Mouse (Mus musculus) stomach, embryonic 15.5 days (tissue): Measurements from ENCODE around the gene Lsg1. TPM values are rescaled to one million over a fixed set of nuclear protein-coding genes. Genes with fewer than 3 reads are reported as not detected.

Source experiments
- ATAC-seq: fragments of 200-750 bp; cut with Nextera tagmentation; 2 replicates; pipeline ENCODE4 v1.8.0; 2017; ENCODE audit warnings: low read depth, moderate number of reproducible peaks, moderate TSS enrichment; ENCODE audit not compliant: insufficient read depth, low FRiP score
- H3K27ac ChIP-seq: fragments of 300-500 bp; sonication (generic); 2 replicates; pipeline ENCODE4 v1.5.1; 2015; ENCODE audit warnings: mild to moderate bottlenecking, inconsistent platforms
- H3K27me3 ChIP-seq: fragments of 300-500 bp; sonication (generic); replicated peaks from 2 replicates; pipeline ENCODE4 v1.6.1; 2015; ENCODE audit warnings: inconsistent platforms
- H3K36me3 ChIP-seq: fragments of 300-500 bp; sonication (generic); 2 replicates; pipeline ENCODE4 v1.6.1; 2015; ENCODE audit warnings: inconsistent platforms
- H3K4me1 ChIP-seq: fragments of 300-500 bp; sonication (generic); 2 replicates; pipeline ENCODE4 v1.6.1; 2015; ENCODE audit warnings: inconsistent platforms
- H3K4me2 ChIP-seq: fragments of 300-500 bp; sonication (generic); 2 replicates; pipeline ENCODE4 v1.6.1; 2015; ENCODE audit warnings: mild to moderate bottlenecking, inconsistent platforms
- H3K4me3 ChIP-seq: fragments of 300-500 bp; sonication (generic); replicated peaks from 2 replicates; pipeline ENCODE4 v1.5.1; 2015; ENCODE audit warnings: inconsistent platforms
- H3K9ac ChIP-seq: fragments of 300-500 bp; sonication (generic); 2 replicates; pipeline ENCODE4 v1.6.1; 2015; ENCODE audit warnings: inconsistent platforms
- H3K9me3 ChIP-seq: fragments of 300-500 bp; sonication (generic); 2 replicates; pipeline ENCODE4 v1.6.1; 2016; ENCODE audit warnings: inconsistent platforms
- WGBS: fragments of 180-500 bp; shearing (Covaris S2); methylation state at CpG from one replicate; pipeline ENCODE4 v1.1.7; 2015; 5-methylcytosine and 5-hydroxymethylcytosine counted together
- polyA plus RNA-seq: library from polyadenylated mRNA; unstranded; fragments of >200 nt; fragmentation: Nextera tagmentation; extraction: Ambion mirVana; gene quantifications from 2 replicates; pipeline ENCODE4 v1.2.1, GENCODE M21; 2015

Lsg1 gene
- polyA plus RNA-seq, 1 experiment from 2014 or later = 56.1 TPM

DNA sequence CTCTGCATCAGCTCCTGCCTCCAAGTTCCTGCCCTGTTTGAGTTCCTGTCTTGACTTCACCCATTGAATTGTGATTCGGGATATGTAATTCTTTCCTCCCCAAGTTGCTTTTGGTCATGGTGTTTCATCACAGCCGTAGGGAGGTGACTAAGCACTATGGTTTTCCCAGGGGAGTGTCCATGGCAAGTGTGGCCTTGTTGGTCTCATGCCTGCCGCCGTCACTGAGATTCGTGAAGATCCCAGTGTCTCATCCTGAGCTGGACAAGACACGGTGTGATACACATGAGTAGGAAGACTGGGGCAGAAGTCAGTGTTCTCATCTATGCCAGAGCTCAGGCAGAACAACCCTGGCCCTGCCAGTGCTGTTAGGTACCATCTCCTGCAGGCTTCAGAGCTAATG is 62.9 kb downstream of the Lsg1 start:
- ATAC-seq = no peak
- Histone ChIP-seq H3K4me1 (peaks cover under 1% of the 10 kb centered on the region; the same call in 1 of the 2 replicates), H3K4me2 (no peak overlapping the region), H3K27ac (no peak overlapping the region), H3K27me3 (no peaks in the 10 kb centered on the region), H3K36me3 (0 out of 2 replicates have a peak, but pooled peaks cover 3% of the 10 kb centered on the region), H3K4me3 (no peak overlapping the region), H3K9ac (no peak overlapping the region), H3K9me3 (no peaks in the 10 kb centered on the region)
- 89% methylated on average over 6 of the region's 6 CpGs for WGBS

DNA sequence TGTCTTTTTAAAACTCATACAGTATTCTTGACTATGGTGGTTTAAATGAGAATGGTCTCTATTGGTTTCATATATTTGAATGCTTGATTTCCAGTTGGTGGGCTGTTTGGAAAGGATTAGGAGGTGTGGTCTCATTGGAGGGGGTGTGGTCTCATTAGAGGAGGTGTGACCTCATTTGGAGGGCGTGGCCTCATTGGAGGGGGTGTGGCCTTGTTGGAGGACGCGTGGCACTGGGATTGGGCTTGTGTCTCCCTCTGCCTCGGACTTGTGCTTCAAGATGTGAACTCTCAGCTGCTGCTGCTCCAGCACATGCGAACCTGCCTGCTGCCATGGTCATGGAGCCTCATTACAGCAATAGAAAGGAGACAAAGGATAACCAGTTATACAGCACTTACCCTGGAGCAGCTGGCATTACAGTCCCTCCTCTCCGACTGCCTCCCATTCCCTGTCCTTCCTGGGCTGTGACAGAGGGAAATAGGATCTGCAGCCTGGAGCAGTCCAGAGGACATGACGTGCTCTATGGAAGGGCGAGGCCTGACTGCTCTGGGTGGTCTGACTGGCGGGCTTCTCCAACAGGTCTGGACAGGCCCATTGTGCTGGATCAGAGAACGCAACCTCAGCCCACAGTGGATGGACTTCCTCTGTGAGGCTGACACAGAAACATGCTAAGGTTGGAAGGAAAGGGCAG is 65.0 kb downstream of the Lsg1 start:
- no peak overlapping the region for H3K27ac ChIP-seq
- peaks cover 12% of the 10 kb centered on the region for H3K4me1 ChIP-seq
- no peaks in the 10 kb centered on the region for H3K9me3 ChIP-seq
- no peak overlapping the region for H3K4me3 ChIP-seq
- no peaks in the 10 kb centered on the region for H3K36me3 ChIP-seq
- H3K27me3 ChIP-seq = no peaks in the 10 kb centered on the region
- 70% methylated on average over 10 of the region's 10 CpGs for WGBS
- no peak for ATAC-seq
- H3K9ac ChIP-seq = no peak overlapping the region
- H3K4me2 ChIP-seq = no peak overlapping the region

DNA sequence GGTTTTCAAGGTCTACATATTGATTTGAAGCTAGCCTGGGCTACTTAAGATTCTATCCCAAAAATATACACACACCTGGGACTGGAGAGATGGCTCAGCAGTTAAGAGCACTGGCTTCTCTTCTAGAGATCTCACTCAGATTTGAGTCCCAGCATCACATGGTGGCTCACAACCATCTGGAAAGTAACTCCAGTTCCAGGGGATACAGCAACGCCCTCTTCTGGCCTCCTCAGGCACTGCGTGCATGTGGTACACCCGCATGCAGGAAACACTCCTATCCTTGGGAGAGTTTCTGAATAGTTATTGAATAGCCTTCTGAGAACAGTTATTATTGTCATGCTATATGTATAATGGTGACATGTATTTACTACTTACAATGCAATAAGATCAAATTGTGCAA is 66.2 kb downstream of the Lsg1 start:
- Histone ChIP-seq H3K27me3 (no peaks in the 10 kb centered on the region), H3K36me3 (no peaks in the 10 kb centered on the region), H3K4me3 (no peak overlapping the region), H3K4me2 (no peak overlapping the region), H3K9me3 (no peaks in the 10 kb centered on the region), H3K27ac (no peak overlapping the region), H3K4me1 (peaks cover 12% of the 10 kb centered on the region), H3K9ac (no peak overlapping the region)
- ATAC-seq = no peak
- WGBS = 63% methylated on average over 3 of the region's 3 CpGs

DNA sequence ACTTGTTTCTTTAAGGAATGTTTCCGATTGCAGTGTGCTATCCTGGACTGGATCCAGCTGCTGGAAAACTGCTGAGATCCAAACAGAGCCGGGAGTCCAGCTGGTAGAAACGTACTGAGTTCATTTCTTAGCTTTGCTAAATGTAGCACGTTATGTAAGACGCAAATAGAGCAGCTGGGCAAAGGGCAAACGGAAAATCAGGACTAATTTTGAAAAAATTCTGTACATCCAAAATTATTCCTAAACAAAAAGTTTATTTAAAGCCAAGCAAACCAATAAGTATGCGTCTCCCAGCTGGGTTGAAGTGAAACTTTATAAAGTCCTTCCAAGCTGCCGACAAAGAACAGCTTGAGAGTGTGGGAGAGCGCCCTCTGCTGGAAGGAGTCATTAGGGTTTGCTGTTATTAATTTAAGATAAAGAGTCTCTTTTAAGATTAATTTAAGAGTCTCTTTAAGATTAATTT is 67.0 kb downstream of the Lsg1 start:
- no peak for ATAC-seq
- Histone ChIP-seq H3K27ac (peak overlapping the region; percentile 41; the same call in 1 of the 2 replicates), H3K4me2 (peak overlapping the region; percentile 44), H3K4me3 (peak overlapping the region; percentile 19; the same call in 1 of the 2 replicates), H3K27me3 (no peaks in the 10 kb centered on the region), H3K4me1 (peaks cover 12% of the 10 kb centered on the region), H3K9me3 (no peaks in the 10 kb centered on the region), H3K9ac (no peak overlapping the region), H3K36me3 (no peaks in the 10 kb centered on the region)
- 11% methylated on average over 9 of the region's 9 CpGs for WGBS

DNA sequence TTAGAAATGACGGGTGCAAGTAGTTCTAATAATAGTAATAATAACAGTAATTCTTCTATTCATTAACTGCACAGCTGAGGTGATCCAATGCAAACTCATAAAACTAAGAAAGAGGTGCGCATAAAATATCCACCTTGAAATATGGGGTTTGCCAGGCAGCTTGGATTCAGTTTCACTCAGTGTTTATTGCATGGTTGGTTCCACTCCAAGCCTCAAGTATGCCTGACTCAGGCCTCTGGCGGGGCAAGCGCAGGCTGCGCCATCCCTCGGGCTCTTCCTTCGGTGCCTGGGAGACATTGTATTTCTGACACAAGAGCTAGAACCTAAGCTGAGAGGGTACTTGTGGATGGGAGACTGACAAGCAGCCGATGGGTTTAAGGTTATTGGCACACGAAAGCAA is 68.8 kb downstream of the Lsg1 start:
- Histone ChIP-seq H3K36me3 (no peaks in the 10 kb centered on the region), H3K27ac (no peak overlapping the region), H3K4me1 (peaks cover 12% of the 10 kb centered on the region), H3K4me2 (no peak overlapping the region), H3K27me3 (no peaks in the 10 kb centered on the region), H3K4me3 (no peak overlapping the region), H3K9me3 (no peaks in the 10 kb centered on the region), H3K9ac (no peak overlapping the region)
- ATAC-seq = no peak
- WGBS = 75% methylated on average over 9 of the region's 9 CpGs

DNA sequence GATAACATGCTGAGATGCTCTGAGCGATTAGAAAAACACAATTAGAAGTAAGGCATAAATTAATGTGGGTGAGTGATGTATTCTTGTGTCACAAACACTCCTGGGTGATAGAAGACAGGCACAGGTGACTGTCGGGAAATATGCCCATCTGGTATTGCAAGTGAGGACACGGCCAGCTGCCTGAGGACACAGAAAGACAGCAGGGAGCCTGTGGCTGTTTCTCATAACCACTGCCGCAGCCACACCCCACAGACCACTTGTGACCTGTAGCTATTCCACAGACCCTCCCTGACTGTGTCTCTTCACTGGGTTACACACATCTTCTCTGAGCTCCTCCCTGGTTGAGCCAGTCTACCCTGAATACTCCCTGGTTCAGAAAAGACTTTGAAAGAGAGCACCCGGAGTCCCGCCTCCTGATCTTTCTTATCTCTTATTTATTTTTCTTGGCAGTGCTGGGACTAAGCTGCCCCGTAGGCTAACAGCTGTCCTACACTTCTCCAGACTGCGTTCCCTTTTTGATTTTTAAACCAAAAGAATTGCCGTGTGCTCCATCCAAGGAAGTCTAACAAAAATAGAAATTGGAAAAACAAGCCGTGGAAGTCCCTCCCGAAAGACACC is 69.6 kb downstream of the Lsg1 start:
- 33% methylated on average over 11 of the region's 11 CpGs for WGBS

DNA sequence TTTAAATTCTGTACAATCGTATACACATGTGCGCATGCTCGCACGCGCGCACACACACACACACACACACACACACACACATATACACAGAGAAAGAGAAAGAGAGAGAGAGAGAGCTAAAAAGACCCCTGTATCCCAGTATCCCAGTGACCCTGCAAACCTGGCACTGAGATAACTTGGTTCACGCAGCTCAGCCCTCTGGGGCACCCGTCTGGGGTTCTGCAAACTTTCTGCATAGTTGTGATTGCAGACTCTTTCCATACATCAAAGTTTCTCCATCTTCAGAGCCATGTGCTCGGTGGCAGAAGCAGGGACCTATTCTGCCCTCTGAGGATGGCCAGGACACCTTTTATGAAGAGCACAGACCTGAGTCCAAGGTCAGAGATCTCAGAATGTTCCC is 70.4 kb downstream of the Lsg1 start:
- ATAC-seq = no peak
- 89% methylated on average over 9 of the region's 9 CpGs for WGBS
- H3K9ac ChIP-seq = no peak overlapping the region

More for the DNA sequence above, 69.6 kb downstream of the Lsg1 start:
- Histone ChIP-seq H3K4me1 (peaks cover 17% of the 10 kb centered on the region), H3K27ac (peak overlapping the region; percentile 42; the same call in 1 of the 2 replicates), H3K9ac (no peak overlapping the region), H3K36me3 (no peaks in the 10 kb centered on the region), H3K9me3 (no peaks in the 10 kb centered on the region), H3K4me2 (peak overlapping the region; percentile 9; the same call in 1 of the 2 replicates), H3K27me3 (no peaks in the 10 kb centered on the region), H3K4me3 (no peak overlapping the region)
- ATAC-seq = no peak

GRCm38 (mm10) chr16:30515418-30515817 is 72.0 kb downstream of the Lsg1 start:
- Histone ChIP-seq H3K36me3 (no peaks in the 10 kb centered on the region), H3K27ac (no peak overlapping the region), H3K4me3 (no peak overlapping the region), H3K27me3 (no peaks in the 10 kb centered on the region), H3K9me3 (no peaks in the 10 kb centered on the region), H3K4me1 (peaks cover 34% of the 10 kb centered on the region), H3K9ac (no peak overlapping the region), H3K4me2 (no peak overlapping the region)
- WGBS = 72% methylated on average over 12 of the region's 12 CpGs
- ATAC-seq = no peak

More for the DNA sequence above, 70.4 kb downstream of the Lsg1 start:
- Histone ChIP-seq H3K4me2 (no peak overlapping the region), H3K4me1 (peaks cover 25% of the 10 kb centered on the region), H3K27ac (no peak overlapping the region), H3K27me3 (no peaks in the 10 kb centered on the region), H3K4me3 (no peak overlapping the region), H3K9me3 (no peaks in the 10 kb centered on the region), H3K36me3 (no peaks in the 10 kb centered on the region)

GRCm38 (mm10) chr16:30513050-30514024 is 74.1 kb downstream of the Lsg1 start:
- 66% methylated on average over 20 of the region's 20 CpGs for WGBS
- Histone ChIP-seq H3K27ac (peak overlapping the region; percentile 54), H3K36me3 (no peaks in the 10 kb centered on the region), H3K4me2 (no peak overlapping the region), H3K4me1 (peaks cover 31% of the 10 kb centered on the region), H3K4me3 (no peak overlapping the region), H3K9me3 (no peaks in the 10 kb centered on the region), H3K9ac (no peak overlapping the region), H3K27me3 (no peaks in the 10 kb centered on the region)
- ATAC-seq = peak; percentile 41

DNA sequence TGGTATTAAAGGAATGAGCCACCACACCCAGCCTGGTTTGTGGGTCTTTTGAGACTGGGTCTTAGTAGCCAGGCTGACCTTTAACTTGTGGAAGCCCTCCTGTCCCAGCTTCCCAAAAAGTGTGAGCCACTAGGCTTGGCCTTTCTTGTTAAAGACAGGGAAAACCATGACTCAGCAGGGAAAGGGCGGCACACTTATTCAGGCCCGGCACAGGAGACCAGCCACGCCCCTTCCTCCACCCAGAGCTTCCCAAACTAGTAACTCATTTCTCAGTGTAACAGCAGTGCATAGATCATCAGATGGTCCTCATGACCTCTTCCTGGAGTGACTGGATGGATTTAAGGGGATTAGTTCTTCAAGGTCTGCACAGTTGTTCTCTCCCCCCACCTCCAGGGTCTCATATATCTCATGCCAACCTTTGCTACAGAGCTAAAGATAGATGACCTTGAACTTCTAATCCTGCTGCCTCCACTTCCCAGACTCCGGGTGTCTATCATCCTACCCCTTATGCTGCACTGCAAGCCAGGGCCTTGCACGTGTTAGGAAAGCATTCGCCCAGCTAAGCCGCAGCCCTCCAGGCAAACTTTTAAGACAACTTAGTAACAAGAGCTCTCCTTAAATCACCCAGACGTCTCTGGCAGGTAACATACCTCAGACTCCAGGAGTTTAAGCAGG is 74.9 kb downstream of the Lsg1 start:
- Histone ChIP-seq H3K9ac (no peak overlapping the region), H3K27ac (peak overlapping the region; percentile 54), H3K9me3 (no peaks in the 10 kb centered on the region), H3K4me2 (no peak overlapping the region), H3K4me1 (peaks cover 23% of the 10 kb centered on the region; the same call in 1 of the 2 replicates), H3K36me3 (no peaks in the 10 kb centered on the region), H3K4me3 (no peak overlapping the region), H3K27me3 (no peaks in the 10 kb centered on the region)
- peak; percentile 11; the same call in 1 of the 2 replicates for ATAC-seq
- 31% methylated on average over 8 of the region's 8 CpGs for WGBS
